Mouse (Mus musculus) urinary bladder, postnatal 25 days (tissue): Measurements from ENCODE around the gene Cdh18.
"Not testable (repeated sequence)": the region's sequence is repeated elsewhere in the genome, so short reads cannot be mapped to it uniquely, and the experiment has no call there.

Source experiments
- DNase-seq: peaks from one replicate; pipeline ENCODE4 v3.0.0; 2022; ENCODE audit warnings: low spot score

Cdh18 gene

DNA sequence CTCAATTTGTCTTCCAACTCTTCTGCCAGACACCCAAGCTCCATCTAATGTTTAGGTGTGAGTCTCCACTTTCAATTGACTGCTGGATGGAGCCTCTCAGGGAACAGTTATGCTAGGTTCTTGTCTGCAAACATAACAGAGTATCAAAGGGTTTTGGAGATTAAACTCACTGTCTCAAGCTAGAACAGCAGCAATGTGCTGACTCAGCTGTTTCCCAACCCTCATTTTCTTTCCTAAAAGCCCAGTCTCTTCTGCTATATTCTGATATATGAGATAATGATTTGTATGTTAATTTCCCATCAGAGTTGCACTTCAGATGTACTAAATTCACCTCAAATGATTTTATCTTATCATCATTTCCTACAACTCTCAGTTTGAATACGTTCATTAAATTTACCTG is 398.4 kb downstream of the Cdh18 start:
- no peak for DNase-seq

DNA sequence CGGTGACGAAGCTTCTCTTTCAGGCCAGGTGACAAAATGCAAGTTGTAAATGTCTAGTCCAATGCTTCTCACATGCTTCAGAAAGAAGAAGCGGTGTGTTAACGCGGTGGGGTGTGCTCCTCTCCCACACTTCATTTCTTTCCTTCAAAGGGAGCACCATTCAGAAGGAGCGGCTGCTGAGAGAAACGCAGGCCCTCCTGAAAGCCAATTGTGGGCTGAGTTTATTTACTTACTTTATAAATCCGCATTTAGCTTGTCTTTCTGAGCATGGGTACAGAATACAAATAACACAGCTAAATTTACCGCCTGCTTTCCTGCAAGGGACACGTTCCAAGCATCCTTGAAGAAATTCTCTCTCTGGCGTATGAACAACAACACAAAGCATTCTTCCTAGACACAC is 420.6 kb downstream of the Cdh18 start:
- DNase-seq, result no peak

DNA sequence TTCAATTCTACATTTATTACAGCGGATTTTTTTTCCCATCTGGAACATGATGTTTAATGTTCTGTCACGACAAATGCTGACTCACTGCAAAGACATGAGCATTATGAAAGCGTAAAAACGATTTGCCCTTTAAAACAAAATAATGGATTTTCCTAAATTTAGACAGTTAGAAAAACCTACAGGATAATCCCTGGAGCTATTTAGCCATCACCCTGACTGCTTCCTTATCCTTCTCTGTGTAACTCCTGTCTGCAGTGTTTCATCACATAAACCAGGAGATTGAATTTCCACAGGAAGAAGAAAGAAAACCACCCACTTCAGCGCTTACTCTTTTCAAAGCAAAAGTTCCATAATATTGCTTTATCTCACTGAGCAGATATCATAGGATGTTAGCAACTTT is 431.3 kb downstream of the Cdh18 start:
- no peak for DNase-seq

DNA sequence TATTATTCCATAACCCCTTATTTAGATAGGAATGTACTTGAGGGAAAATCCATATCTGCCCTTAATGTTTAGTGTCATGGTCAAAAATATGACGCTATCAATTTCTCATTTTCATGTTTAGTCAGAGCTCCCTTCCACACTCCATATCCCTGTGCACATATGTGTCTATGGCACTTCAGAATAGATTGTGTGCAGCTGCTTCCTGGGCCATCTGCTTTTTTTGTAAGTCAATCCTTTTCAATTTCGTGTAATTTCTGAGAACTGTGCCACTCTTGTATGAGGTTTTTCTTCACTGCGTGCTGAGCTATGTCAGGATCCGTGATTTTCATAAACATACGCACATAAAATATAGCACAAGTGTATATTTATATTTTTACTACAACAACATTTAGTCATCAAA is 435.8 kb downstream of the Cdh18 start:
- no peak for DNase-seq

DNA sequence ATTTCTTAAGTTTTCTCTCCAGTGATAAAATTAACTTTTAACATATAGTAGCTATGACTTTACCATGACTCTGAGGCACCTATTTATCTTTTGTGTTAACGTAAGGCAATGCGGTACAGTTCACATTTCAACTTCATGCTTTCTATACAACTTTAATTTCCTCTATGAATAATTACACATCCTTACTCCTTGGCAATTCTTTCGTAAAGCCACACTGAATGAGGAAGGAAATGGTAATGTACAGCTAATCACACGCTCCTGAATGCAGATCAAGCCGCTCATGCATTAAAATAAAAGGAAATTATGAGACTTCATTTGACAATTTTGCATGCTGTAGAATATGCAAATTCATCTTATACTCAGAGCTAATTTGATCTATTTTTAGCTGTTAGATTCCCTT is 467.9 kb downstream of the Cdh18 start:
- DNase-seq, result no peak

DNA sequence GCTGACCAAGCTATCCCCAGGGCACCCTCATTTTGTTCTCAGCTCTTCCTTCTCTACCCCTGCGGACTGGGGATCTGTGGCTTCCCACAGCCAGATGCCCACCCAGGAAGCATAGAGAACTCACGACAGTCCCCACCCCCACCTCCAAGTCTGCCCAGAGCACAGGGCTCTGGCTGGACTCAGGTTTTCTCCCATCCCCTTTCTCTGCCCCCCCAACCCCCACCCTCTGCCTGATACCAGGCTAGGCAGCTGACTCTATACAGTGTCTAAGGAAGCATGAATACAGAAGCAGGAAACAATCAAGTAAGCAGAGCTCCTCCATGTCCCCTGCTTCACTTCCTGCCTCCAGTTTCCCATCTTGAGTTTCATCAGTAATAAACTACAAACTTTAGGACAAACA is 472.3 kb downstream of the Cdh18 start:
- DNase-seq, result no peak

DNA sequence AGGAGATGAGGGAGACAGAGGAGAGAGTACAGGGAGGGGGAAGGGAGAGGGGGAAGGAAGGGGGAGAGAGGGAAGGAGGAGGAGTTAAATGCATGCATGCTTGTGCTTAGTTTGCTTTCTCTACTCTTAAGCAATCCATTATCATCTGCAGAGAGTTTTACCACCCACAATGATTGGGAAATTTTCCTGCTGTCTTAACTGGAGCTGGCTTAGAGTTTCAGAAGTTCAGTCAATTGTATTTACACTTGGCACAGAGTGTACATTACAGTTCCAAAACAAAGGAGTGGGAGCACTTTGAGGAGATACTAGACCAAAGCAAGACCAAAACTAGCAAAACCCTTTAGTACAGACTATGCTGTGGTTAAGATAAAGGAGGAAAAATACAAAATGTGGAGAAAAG is 473.8 kb downstream of the Cdh18 start:
- DNase-seq, result no peak

DNA sequence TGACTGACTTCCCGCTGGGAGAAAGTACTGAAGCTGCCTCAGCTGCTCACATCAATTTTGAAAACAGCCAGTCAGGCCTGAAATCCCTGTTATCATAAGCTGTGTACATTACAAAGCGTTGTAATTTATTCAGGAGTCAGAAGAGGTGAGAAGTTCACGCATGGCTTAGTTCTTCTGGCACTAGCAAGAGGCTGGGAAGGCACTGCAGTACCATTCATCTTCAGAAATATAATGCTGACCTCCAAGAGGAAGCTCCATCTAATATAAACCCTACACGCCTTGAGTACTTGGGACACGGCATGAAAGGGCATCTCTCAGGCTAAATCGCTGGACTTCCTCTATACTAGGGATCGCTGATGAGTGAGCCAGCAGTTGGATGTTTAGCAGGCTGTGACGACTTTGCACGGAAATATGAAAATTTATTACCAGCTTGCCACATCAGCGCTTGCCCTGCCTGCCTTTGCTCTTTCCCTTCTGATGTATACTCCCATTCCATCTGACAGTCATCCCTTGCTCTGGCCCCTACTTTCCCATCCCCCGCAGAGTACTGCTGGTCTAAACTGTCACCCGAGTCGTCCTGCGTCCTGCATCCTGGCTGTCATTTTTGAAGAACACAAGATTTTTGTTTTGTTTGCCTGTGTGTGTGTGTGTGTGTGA is 486.9 kb downstream of the Cdh18 start:
- no peak for DNase-seq

DNA sequence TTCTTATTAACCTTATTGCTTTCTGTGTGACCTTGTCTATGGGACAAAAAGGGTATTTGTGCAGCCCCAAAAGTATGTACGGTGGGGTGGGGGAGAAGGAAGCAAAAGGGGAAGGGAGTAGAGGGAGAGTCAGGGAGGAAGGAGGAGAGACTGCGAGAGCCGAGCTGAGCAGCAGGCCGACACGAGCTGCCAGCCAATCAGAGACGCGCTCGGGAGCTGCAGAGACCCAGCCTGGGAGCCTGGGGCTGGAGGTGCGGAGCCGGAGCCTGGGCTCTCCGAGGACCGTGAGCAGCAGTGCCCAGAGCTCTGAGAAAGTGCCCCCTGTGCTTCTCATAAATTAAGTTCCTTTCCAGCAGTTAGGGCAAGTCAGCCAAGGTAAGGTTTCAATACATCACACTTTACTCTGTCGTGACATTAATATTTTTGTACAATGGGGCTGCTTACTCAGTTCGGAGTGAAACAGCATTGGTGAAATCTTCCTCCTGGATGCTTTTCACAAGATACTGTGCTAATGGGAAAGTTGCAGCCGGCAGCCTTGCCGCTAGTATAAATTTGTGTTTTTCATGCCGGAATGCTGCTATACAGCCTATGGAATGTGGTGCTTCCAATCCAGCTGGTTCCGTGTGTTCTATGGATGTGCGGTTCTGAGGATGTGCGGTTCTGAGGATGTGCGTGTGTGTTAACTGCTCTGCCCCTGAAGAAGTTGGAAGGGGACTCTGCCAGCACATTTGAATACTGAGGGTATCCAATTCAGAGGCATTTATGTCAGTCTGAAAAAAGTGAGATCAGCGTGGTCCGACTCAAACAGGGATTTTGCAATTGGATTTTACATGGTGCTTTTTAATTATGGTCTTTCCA is 487.6 kb downstream of the Cdh18 start:
- peak; percentile 9 for DNase-seq

DNA sequence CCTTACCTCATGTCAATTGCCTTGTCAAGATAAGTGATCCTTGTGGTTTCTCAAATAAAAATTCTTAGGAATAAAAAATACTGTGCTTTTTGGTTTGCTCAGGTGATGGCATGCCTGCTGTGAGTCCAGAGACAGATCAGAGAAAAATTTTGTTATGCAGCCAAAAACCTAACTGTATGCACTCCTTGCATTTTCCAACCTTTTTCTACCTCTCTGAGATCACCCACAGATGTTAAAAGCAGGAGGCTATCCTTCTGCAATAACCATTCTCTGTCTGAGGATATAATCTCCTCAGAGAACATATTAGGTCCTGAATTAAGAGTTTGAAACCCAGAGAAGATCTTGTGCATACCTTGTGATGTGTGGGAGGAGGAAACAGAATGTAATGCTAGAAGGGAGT is 488.7 kb downstream of the Cdh18 start:
- no peak for DNase-seq

DNA sequence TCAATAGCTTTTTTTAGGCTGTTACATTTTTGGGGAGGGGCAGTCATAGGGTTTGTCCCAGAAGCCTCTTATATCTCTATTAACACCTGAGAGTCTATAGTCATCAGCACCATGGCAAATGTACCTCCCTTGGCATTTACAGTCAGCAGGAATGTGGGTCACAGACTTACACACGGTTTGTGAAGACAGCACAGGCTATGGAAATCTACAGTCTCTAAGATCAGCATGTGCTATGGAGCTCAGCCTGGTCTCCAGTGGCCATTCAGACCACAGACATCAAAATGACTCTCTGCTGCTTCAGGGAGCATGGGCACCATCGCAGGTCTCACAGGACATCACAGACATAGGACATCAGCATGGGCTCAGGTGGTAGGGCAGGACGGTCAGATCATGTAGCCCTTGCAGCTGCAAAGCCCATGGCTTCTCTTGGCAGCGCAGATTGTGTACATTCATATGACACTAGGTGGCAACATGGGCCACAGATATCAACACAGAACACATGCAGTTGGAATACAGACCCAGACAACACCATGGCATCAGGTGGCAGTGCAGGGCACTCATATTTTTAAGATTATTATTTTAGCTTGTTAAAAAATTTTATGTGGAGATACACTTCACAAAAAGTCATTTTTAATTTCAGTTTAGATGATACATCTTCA is 497.4 kb downstream of the Cdh18 start:
- no peak for DNase-seq

DNA sequence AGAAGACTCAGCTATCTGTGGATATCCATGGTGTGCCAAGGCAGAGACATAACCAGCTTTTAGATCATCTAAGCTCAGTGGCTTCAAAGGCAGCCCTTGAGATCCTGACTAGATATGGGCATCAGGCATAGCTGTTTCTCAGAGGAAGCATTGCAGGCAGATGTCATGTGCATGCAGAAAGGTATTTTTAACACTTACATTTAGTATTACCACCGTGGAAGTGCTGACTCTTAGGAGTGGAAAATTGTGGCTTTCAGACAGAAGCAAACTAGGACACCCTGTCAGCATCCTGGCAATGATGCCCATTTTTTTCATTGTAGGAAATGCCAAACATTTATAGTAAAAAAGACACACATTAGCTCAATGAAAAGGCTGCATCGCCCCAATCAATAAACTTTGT is 503.2 kb downstream of the Cdh18 start:
- DNase-seq, result no peak

DNA sequence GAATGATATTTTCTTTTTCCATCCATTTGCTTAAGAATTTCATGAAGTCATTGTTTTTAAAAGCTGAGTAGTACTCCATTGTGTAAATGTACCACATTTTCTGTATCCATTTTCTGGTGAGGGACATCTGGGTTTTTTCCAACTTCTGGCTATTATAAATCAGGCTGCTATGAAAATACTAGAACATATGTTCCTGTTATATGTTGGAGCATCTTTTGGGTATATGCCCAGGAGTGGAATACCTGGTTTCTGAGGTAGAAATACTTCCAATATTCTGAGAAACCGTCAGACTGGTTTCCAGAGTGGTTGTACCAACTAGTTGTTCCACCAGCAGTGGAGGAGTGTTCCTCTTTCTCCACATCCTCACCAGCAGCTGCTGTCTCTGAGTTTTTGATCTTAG is 536.5 kb downstream of the Cdh18 start:
- not testable (repeated sequence) for DNase-seq

DNA sequence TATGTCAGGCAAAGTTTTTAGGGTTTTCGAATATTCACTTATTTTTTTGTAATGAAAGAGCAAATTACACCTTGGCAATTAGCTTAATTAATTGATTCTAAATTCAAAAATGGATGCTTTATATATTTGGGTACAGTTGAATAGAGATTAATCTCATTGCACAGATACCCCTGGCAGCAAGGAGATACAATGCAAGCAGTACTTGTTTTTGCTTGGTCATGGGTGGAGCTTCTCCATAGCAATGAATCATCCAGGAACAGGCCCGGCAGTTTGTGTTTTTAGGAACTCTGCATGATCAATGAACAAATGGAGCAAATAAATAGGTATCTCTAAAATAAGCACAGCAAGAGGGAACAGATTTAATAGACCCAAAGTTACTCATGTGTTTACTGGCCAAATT is 538.7 kb downstream of the Cdh18 start:
- DNase-seq, result no peak

DNA sequence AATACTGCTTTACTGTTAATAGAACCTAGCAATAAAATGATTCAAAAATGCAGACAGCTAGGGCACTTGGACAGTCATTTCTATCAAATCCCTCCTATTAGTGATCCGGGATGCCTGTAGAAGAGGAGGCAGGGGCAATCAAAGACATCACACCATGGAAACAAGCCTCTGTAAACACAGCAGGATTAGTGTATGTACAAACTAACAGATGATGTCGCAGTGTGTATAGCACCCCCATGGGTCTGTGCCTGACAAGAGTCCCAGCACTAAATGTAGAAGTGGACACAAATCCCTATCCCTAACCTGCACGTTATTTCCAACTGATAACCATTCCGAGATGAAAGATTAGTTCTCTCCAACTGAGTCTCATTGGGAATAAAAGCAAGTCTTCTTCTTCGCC is 547.8 kb downstream of the Cdh18 start:
- no peak for DNase-seq

DNA sequence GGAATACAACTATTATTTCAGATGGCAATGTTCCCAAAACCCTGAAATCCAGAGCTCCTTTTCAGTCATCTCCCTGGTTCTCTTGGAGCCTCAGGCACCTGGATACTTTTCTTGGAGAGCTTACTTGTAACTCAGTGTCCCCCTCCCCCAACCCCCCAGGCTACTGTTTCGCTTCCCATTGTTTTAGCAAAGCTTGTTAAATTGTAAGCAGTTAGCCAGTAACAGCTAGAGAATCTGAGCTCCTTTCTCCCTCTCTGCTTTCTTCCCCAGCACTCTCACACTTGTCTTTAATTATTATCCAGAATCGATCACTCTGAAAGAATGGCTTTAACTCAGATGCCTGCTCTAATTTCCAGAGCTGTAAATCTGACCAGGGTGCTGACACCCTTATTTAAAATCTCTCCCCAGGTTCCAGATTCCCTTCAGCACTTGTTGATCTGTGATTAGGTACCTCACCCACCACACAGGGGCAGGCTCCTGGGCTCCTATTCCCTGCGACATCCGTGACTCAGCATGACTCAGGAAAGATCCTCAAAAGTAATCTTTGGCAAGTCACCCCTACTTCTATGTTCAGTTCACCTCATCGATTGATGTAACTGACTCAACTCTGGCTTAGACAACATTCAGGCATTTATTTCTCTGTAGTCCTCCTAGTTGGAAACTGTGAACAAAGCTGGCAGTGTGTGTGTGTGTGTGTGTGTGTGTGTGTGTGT is 556.0 kb downstream of the Cdh18 start:
- no peak for DNase-seq

DNA sequence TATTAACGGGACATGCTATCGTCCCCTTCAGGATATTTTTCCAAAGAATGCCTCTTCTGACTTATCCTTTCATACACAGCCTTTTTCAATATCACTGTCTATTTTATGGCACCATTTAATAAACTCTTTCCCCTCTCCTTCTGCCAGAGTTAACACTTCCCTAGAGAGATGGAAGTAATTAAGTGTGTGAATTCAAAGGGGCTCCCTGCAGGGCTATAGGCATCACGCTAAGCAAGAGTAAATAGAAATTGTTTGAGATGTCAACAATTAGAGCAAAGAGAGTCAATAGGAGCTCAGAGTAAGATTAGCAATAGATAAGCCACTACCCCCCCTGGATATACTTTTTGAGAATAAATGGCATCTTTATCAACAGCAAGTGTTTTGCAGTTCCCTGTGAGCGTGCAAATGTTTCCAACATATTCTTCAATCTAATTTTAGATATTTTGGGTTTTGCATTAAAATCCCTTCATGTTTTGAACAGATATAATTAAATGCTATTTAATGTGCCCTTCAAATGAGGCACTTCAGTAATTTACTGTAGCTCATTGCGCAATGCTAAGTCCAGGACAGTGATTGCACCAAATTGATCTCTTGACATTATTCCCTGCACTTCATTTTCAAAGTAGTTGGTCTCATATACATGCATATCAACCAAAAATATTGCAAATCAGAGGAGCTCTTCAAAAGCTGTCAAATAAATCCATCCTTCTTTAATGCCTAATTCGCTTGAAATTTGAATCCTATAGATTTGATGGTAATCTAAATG is 586.3 kb downstream of the Cdh18 start:
- no peak for DNase-seq

DNA sequence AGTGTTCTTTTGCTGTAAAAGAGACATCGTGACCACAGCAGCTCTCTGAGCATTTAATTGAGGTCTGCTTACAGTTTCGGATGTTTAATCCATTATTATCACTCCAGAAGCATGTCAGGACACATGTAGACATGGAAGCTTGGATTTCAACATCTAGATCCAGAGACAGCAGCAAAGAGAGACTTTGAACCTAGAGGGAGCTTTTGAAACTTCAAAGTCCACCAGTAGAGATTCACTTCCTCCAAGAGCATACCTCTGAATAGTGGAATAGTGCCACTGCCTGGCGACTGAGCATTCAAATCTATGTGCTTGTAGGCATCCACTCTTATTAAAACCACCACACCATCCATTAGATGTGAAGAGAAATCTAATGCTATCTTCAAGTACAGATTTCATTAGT is 588.1 kb downstream of the Cdh18 start:
- DNase-seq, result no peak

DNA sequence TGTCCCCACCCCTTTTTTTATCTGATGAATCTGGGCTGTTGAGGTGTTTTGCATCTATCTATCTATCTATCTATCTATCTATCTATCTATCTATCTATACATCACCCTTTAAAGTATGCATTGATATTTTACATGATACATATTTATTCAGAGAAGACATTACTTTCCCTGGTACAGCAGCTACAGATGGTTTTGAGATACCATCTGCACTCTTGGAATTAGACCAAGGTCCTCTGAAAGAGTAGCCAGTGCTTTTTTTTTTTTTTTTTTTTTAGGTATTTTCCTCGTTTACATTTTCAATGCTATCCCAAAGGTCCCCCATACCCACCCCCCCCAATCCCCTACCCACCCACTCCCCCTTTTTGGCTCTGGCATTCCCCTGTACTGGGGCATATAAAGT is 594.1 kb downstream of the Cdh18 start:
- DNase-seq, result not testable (repeated sequence)

DNA sequence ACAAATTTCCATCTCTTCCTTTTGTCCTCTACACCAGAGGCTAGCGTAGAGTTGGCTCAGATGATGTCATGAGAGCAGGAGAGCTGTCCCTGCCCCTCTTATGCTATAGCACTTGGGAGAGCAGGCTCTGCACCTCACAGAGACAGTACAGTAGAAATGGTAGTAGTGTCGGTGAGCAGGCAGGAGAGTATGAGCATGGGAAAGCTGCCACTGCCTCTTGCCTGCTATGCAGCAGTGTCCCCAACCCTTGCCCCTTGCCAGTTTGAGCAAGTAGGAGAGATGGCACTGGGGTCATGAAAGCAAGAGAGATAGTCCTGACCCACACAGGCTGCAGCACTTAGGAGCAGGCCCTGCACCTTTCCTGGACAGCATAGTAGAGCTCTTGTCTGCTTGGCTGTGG is 607.1 kb downstream of the Cdh18 start:
- no peak for DNase-seq

DNA sequence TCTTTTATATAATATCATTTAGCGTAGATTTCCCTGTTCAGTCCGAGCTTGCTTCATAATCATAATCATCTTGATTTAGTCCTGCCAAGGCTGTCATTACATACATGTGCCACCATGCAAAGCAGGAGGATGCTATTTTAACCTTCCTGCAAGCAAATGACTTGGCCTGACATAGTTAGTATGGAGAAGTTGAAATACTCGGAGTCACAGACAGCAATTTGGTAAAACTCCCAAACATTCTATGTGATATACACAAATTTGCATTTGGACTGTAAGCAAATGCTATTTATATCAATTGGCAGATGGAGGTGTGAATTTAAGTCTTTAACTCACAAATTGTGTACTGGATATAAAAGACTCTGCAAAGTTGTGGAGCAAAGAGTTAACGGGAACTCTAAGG is 616.0 kb downstream of the Cdh18 start:
- DNase-seq, result no peak

DNA sequence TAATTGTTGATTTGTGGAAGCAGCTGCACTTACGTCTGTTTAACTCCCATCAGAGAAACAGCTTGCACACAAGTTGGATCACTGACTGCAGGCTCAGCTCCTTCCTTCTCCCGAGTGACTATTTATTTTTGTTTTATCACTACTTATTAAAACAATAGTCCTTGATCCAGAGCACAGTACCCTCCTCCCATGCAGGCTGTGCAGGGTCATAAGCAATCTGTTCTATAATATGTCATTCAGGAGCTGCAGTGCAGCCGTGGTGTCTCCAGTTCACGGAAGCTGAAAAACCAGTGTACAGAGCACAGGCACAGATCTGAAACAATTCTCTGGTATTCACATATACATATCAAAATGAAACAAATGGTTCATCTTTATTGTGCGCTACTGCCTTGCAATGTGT is 625.8 kb downstream of the Cdh18 start:
- DNase-seq, result no peak
